Mouse (Mus musculus) lung, embryonic 14.5 days (tissue): ENCODE measurements around the gene Ncf1. TPM values are rescaled to one million over a fixed set of nuclear protein-coding genes. Genes with fewer than 3 reads are reported as not detected.
A peak's percentile ranks its signal among the peaks of the same experiment; 100 is the strongest.

Experiments used
- ATAC-seq: fragments of 200-750 bp; cut with Nextera tagmentation; 2 replicates; pipeline ENCODE4 v1.8.0; 2017; ENCODE audit warnings: mild to moderate bottlenecking, moderate TSS enrichment, moderate library complexity; ENCODE audit not compliant: insufficient read depth
- DNase-seq: peaks from one replicate; pipeline ENCODE4 v3.0.0-alpha.2; 2015
- H3K27ac ChIP-seq: fragments of 300-500 bp; sonication (generic); 2 replicates; pipeline ENCODE4 v1.5.1; 2014; ENCODE audit warnings: low read depth, mild to moderate bottlenecking, moderate library complexity
- H3K27me3 ChIP-seq: fragments of 300-500 bp; sonication (generic); 2 replicates; pipeline ENCODE4 v1.6.1; 2014; ENCODE audit warnings: low read length, control low read depth; ENCODE audit not compliant: insufficient read depth
- H3K36me3 ChIP-seq: fragments of 300-500 bp; sonication (generic); 2 replicates; pipeline ENCODE4 v1.6.1; 2014; ENCODE audit warnings: control low read depth; ENCODE audit not compliant: insufficient read depth
- H3K4me1 ChIP-seq: fragments of 300-500 bp; sonication (generic); 2 replicates; pipeline ENCODE4 v1.6.1; 2014; ENCODE audit warnings: antibody characterized with exemption, control low read depth; ENCODE audit not compliant: insufficient read depth
- H3K4me2 ChIP-seq: fragments of 300-500 bp; sonication (generic); 2 replicates; pipeline ENCODE4 v1.6.1; 2014; ENCODE audit warnings: mild to moderate bottlenecking
- H3K4me3 ChIP-seq: fragments of 300-500 bp; sonication (generic); 2 replicates; pipeline ENCODE4 v1.5.1; 2014; ENCODE audit warnings: low read depth, low read length
- H3K9ac ChIP-seq: fragments of 300-500 bp; sonication (generic); 2 replicates; pipeline ENCODE4 v1.6.1; 2014
- H3K9me3 ChIP-seq: fragments of 300-500 bp; sonication (generic); 2 replicates; pipeline ENCODE4 v1.6.1; 2016; ENCODE audit warnings: low read depth, low read length, control low read depth
- CTCF ChIP-seq: IDR thresholded peaks from 2 replicates; pipeline ENCODE4 v1.5.1; 2016; ENCODE audit warnings: antibody characterized with exemption, low read depth
- WGBS: fragments of 180-500 bp; shearing (Covaris S2); extraction: QIAGEN DNeasy Blood & Tissue Kit; methylation state at CpG from one replicate; pipeline ENCODE4 v1.1.7; 2014; 5-methylcytosine and 5-hydroxymethylcytosine counted together
- polyA plus RNA-seq: library from polyadenylated mRNA; unstranded; fragments of >200 nt; fragmentation: Nextera tagmentation; extraction: Ambion mirVana; gene quantifications from 2 replicates; pipeline ENCODE4 v1.2.1, GENCODE M21; 2014

Gene Ncf1
- polyA plus RNA-seq, 1 experiment from 2014 or later, result 4.8 TPM

DNA sequence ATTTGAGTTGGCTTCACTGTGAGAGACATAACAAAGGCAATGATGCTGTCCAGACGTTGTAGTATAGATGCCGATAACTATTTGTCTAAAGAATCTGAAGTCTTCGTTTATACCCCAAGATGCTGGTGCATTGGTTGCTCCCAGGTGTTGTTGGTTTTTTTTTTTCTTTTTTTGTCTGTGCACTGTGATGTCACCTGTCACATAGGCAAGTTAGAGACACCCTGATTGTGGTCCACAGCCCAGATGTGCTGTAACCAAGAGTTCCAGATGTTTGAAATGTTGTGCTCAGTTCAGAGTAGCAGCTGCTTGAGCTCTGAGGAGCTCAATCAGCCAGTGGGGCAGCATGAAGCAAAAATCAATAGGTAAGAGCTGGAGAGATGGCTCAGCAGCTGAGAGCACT is 43.4 kb downstream of the Ncf1 start:
- ATAC-seq (no peak), DNase-seq (no peak)
- no peak overlapping the region for H3K4me2 ChIP-seq
- H3K36me3 ChIP-seq, result no peaks in the 10 kb centered on the region
- no peak for TF ChIP-seq CTCF
- no peak overlapping the region for H3K27ac ChIP-seq
- peaks cover 10% of the 10 kb centered on the region; the same call in 1 of the 2 replicates for H3K4me1 ChIP-seq
- no peak overlapping the region for H3K4me3 ChIP-seq
- WGBS, result 81% methylated on average over 3 of the region's 3 CpGs
- H3K9me3 ChIP-seq, result no peaks in the 10 kb centered on the region
- H3K9ac ChIP-seq, result no peak overlapping the region
- no peaks in the 10 kb centered on the region for H3K27me3 ChIP-seq

DNA sequence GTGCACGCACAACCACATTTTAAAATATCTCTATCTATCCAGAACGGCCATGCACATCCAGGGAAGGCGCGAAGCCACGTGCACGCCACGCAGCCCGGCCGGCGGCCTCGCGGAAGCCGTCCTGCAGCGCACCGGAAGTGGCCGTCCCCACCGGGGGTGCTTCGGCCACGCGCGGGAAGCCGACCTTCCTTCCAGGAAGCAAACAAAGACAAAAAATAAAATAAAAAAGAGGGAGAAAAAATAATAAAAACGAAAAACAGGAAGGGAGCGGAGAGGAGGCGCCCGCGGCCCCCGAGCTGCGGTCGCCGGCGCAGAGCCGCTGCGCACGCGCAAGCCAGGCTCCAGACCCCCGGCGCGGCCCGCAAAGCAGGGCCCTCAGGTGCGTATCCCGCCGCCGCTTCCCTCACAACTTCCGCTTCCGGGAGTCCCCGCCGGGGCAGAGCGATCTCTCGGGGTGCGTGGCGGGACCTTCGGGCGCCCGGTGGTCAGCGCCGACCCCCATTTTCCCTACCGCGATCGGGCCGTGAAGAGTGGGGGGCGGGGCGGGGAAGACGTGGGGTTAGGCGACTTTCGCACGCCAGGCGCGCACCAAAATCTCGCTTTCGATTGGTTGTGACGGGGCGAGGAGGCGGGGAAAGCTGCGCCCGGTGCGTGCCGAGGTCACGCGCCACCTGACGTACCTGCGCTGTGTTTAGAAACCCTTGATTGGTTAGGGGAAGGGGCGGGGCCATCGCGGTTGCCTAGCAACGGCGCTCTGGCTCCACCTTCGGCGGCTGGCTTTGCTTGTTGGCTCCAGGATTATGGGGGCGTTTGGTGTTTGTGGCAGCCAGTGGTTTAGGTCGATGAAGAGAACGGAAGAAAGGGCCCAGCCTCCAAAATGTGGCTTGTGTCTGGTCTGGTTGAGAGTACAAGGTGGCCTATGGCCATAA is 45.3 kb downstream of the Ncf1 start, which contains the start of gene Gtf2ird2:
Gtf2ird2 (plus strand) TSS at position 140 of the 929 bp plus-strand sequence.
- Histone ChIP-seq H3K9ac (peak within 1 kb of the TSS; percentile 77), H3K4me3 (peak within 1 kb of the TSS; percentile 71), H3K4me1 (peaks cover 10% of the 10 kb centered on the region; the same call in 1 of the 2 replicates), H3K4me2 (peak within 1 kb of the TSS; percentile 93), H3K9me3 (no peaks in the 10 kb centered on the region), H3K27me3 (no peaks in the 10 kb centered on the region), H3K36me3 (no peaks in the 10 kb centered on the region), H3K27ac (peak within 1 kb of the TSS; percentile 97)
- DNase-seq (peak; percentile 99), ATAC-seq (peak; percentile 91)
- TF ChIP-seq CTCF, result peak; percentile 14; the same call in 1 of the 2 replicates
- under 1% methylated on average over 92 of the region's 92 CpGs for WGBS

DNA sequence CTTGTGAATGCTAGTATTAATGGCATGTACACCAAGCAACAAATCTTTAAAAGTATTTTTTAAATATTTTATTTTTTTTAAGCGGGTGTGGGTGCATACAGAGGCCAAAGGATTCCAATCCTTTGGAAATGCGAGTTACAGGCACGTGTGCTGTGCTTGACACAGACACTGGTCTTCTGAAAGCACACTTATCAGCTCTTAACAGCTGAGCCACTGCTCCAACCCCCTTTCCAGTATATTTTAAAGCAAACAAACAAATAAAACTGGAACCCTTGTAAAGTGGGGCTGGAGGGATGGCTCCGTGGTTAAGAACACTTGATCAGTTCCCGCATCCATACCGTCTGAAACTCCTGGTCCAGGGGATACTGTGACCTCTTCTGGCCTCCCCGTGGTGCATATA is 46.3 kb downstream of the Ncf1 start:
- no peaks in the 10 kb centered on the region for H3K27me3 ChIP-seq
- 36% methylated on average over 7 of the region's 7 CpGs for WGBS
- peak overlapping the region; percentile 77 for H3K9ac ChIP-seq
- no peak for TF ChIP-seq CTCF
- H3K4me3 ChIP-seq, result peak overlapping the region; percentile 71
- ATAC-seq (no peak), DNase-seq (peak; percentile 27)
- no peaks in the 10 kb centered on the region for H3K9me3 ChIP-seq
- H3K36me3 ChIP-seq, result no peaks in the 10 kb centered on the region
- peak overlapping the region; percentile 93 for H3K4me2 ChIP-seq
- peaks cover 10% of the 10 kb centered on the region; the same call in 1 of the 2 replicates for H3K4me1 ChIP-seq
- H3K27ac ChIP-seq, result peak overlapping the region; percentile 97

GRCm38 (mm10) chr5:134182735-134183134 is 46.7 kb downstream of the Ncf1 start:
- H3K9ac ChIP-seq, result peak overlapping the region; percentile 77; the same call in 1 of the 2 replicates
- H3K36me3 ChIP-seq, result no peaks in the 10 kb centered on the region
- WGBS, result 27% methylated on average over 4 of the region's 4 CpGs
- no peaks in the 10 kb centered on the region for H3K27me3 ChIP-seq
- H3K9me3 ChIP-seq, result no peaks in the 10 kb centered on the region
- peak overlapping the region; percentile 93 for H3K4me2 ChIP-seq
- H3K27ac ChIP-seq, result peak overlapping the region; percentile 97; the same call in 1 of the 2 replicates
- peaks cover 10% of the 10 kb centered on the region; the same call in 1 of the 2 replicates for H3K4me1 ChIP-seq
- TF ChIP-seq CTCF, result no peak
- DNase-seq (peak; percentile 29), ATAC-seq (no peak)
- peak overlapping the region; percentile 71 for H3K4me3 ChIP-seq

DNA sequence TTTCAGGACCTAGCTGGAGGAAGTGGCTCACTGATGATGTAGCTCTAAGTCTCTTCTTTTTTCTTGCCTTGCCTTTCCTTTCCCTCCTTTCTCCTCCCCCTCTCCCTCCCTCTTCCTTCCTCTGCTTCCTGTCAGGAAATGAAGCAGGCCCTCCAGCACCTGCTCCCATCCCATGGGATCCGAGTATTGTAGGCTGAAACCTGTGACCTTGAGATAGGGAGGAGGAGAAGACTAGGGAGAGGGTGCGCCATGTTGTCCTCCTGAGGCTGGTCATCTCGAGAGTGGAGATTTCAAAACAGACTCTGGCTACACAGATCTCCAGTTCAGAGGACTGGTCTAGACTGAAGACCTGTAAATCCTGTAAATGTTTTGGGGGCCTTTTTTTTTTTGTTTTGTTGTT is 47.3 kb downstream of the Ncf1 start:
- H3K4me3 ChIP-seq, result no peak overlapping the region
- no peak overlapping the region; the same call in 1 of the 2 replicates for H3K9ac ChIP-seq
- peak overlapping the region; percentile 93 for H3K4me2 ChIP-seq
- H3K27ac ChIP-seq, result no peak overlapping the region
- no peak for TF ChIP-seq CTCF
- WGBS, result 60% methylated on average over 3 of the region's 3 CpGs
- no peaks in the 10 kb centered on the region for H3K9me3 ChIP-seq
- H3K4me1 ChIP-seq, result peaks cover 10% of the 10 kb centered on the region; the same call in 1 of the 2 replicates
- no peaks in the 10 kb centered on the region for H3K27me3 ChIP-seq
- DNase-seq (no peak), ATAC-seq (no peak)
- no peaks in the 10 kb centered on the region for H3K36me3 ChIP-seq

DNA sequence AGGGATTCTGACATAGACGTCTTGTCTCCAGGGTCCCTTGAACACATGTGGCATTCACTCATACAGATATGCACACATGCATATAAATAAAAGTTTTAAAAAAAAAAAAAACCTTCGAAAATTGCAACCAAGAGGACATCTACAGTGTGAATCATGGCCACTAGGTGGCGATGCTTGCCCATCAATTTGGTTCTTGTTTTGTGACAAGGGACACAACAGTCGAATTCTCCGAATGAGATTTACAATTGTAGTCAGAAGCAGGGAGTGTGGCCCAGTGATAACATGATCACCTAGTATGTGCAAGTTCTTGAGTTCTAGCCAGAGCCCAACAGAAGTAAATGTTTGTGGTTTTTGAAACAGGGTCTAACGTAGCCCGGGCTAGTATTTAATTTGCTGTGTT is 49.6 kb downstream of the Ncf1 start:
- WGBS, result 19% methylated on average over 7 of the region's 7 CpGs
- Histone ChIP-seq H3K4me3 (no peak overlapping the region), H3K9me3 (no peaks in the 10 kb centered on the region), H3K36me3 (no peaks in the 10 kb centered on the region), H3K4me2 (no peak overlapping the region), H3K9ac (no peak overlapping the region), H3K4me1 (peaks cover 16% of the 10 kb centered on the region), H3K27ac (no peak overlapping the region), H3K27me3 (no peaks in the 10 kb centered on the region)
- TF ChIP-seq CTCF, result peak; percentile 90
- ATAC-seq, result no peak
- peak; percentile 97 for DNase-seq

- no peak for TF ChIP-seq CTCF
- WGBS, result 62% methylated on average over 7 of the region's 7 CpGs
- H3K9me3 ChIP-seq, result no peaks in the 10 kb centered on the region
- H3K4me1 ChIP-seq, result peaks cover 15% of the 10 kb centered on the region
- ATAC-seq (no peak), DNase-seq (no peak)
- H3K36me3 ChIP-seq, result 0 out of 2 replicates have a peak, but pooled peaks cover 5% of the 10 kb centered on the region
- H3K4me2 ChIP-seq, result no peak overlapping the region
- H3K27me3 ChIP-seq, result no peaks in the 10 kb centered on the region
- no peak overlapping the region for H3K9ac ChIP-seq
- H3K4me3 ChIP-seq, result no peak overlapping the region
- no peak overlapping the region for H3K27ac ChIP-seq
Measured at GRCm38 (mm10) chr5:134178536-134178935, 50.9 kb downstream of the Ncf1 start.
